Mouse (Mus musculus): ENCODE measurements around the gene Zfp637. TPM values are rescaled to one million over a fixed set of nuclear protein-coding genes. Genes with fewer than 3 reads are reported as not detected.

The Zfp637 gene
- polyA plus RNA-seq, 1 experiment from 2014 or later, result 28.9 TPM

- WGBS (ENCODE audit: insufficient replicate concordance), result 53% methylated on average over 3 of the region's 3 CpGs
- peaks cover 4% of the 10 kb centered on the region; the same call in 1 of the 2 replicates for H3K4me1 ChIP-seq (ENCODE audit: control insufficient read depth, low read depth, low read length)
- H3K4me2 ChIP-seq (ENCODE audit: low read depth, low read length), result no peak overlapping the region
- ATAC-seq (ENCODE audit: low read depth), result no peak
- no peaks in the 10 kb centered on the region for H3K27me3 ChIP-seq (ENCODE audit: control insufficient read depth, insufficient read depth, low read depth, low read length)
- no peak overlapping the region for H3K4me3 ChIP-seq (ENCODE audit: low read depth, low read length)
- H3K9ac ChIP-seq (ENCODE audit: low read depth, low read length), result no peak overlapping the region
- peak overlapping the region; percentile 30; the same call in 1 of the 2 replicates for H3K27ac ChIP-seq (ENCODE audit: low read length)
- H3K36me3 ChIP-seq (ENCODE audit: control insufficient read depth, insufficient read depth), result no peaks in the 10 kb centered on the region
- no peaks in the 10 kb centered on the region for H3K9me3 ChIP-seq (replicated peaks; ENCODE audit: control insufficient read depth, low read length)
Measured at GRCm38 (mm10) chr6:117874621-117875281, 33.8 kb downstream of the Zfp637 start.

GRCm38 (mm10) chr6:117878700-117879407, 37.9 kb downstream of the Zfp637 start:
- peaks cover 22% of the 10 kb centered on the region for H3K4me1 ChIP-seq (ENCODE audit: control insufficient read depth, low read depth, low read length)
- peak overlapping the region; percentile 82 for H3K9ac ChIP-seq (ENCODE audit: low read depth, low read length)
- H3K27me3 ChIP-seq (ENCODE audit: control insufficient read depth, insufficient read depth, low read depth, low read length), result no peaks in the 10 kb centered on the region
- peak; percentile 80 for ATAC-seq (ENCODE audit: low read depth)
- H3K36me3 ChIP-seq (ENCODE audit: control insufficient read depth, insufficient read depth), result no peaks in the 10 kb centered on the region
- WGBS (ENCODE audit: insufficient replicate concordance), result 5% methylated on average over 26 of the region's 26 CpGs
- H3K9me3 ChIP-seq (replicated peaks; ENCODE audit: control insufficient read depth, low read length), result no peaks in the 10 kb centered on the region
- H3K4me2 ChIP-seq (ENCODE audit: low read depth, low read length), result peak overlapping the region; percentile 80
- peak overlapping the region; percentile 68 for H3K4me3 ChIP-seq (ENCODE audit: low read depth, low read length)
- peak overlapping the region; percentile 100 for H3K27ac ChIP-seq (ENCODE audit: low read length)

GRCm38 (mm10) chr6:117879408-117880115, 38.6 kb downstream of the Zfp637 start:
- Histone ChIP-seq H3K27ac (ENCODE audit: low read length) (peak overlapping the region; percentile 100), H3K36me3 (ENCODE audit: control insufficient read depth, insufficient read depth) (no peaks in the 10 kb centered on the region), H3K4me1 (ENCODE audit: control insufficient read depth, low read depth, low read length) (peaks cover 26% of the 10 kb centered on the region), H3K4me3 (ENCODE audit: low read depth, low read length) (peak overlapping the region; percentile 68), H3K9ac (ENCODE audit: low read depth, low read length) (peak overlapping the region; percentile 82), H3K27me3 (ENCODE audit: control insufficient read depth, insufficient read depth, low read depth, low read length) (no peaks in the 10 kb centered on the region), H3K9me3 (replicated peaks; ENCODE audit: control insufficient read depth, low read length) (no peaks in the 10 kb centered on the region), H3K4me2 (ENCODE audit: low read depth, low read length) (peak overlapping the region; percentile 80)
- ATAC-seq (ENCODE audit: low read depth), result peak; percentile 89
- under 1% methylated on average over 67 of the region's 67 CpGs for WGBS (ENCODE audit: insufficient replicate concordance)

GRCm38 (mm10) chr6:117880394-117880838, 39.4 kb downstream of the Zfp637 start:
- no peak for ATAC-seq (ENCODE audit: low read depth)

GRCm38 (mm10) chr6:117881229-117881628, 40.2 kb downstream of the Zfp637 start:
- 67% methylated on average over 7 of the region's 7 CpGs for WGBS (ENCODE audit: insufficient replicate concordance)
- no peak overlapping the region for H3K4me3 ChIP-seq (ENCODE audit: low read depth, low read length)

More at GRCm38 (mm10) chr6:117880394-117880838, 39.4 kb downstream of the Zfp637 start:
- no peaks in the 10 kb centered on the region for H3K9me3 ChIP-seq (replicated peaks; ENCODE audit: control insufficient read depth, low read length)
- H3K4me3 ChIP-seq (ENCODE audit: low read depth, low read length), result peak overlapping the region; percentile 68
- no peaks in the 10 kb centered on the region for H3K36me3 ChIP-seq (ENCODE audit: control insufficient read depth, insufficient read depth)
- WGBS (ENCODE audit: insufficient replicate concordance), result 27% methylated on average over 3 of the region's 3 CpGs
- no peaks in the 10 kb centered on the region for H3K27me3 ChIP-seq (ENCODE audit: control insufficient read depth, insufficient read depth, low read depth, low read length)
- peak overlapping the region; percentile 84 for H3K27ac ChIP-seq (ENCODE audit: low read length)
- peak overlapping the region; percentile 80 for H3K4me2 ChIP-seq (ENCODE audit: low read depth, low read length)
- peak overlapping the region; percentile 75 for H3K9ac ChIP-seq (ENCODE audit: low read depth, low read length)
- peaks cover 22% of the 10 kb centered on the region for H3K4me1 ChIP-seq (ENCODE audit: control insufficient read depth, low read depth, low read length)

GRCm38 (mm10) chr6:117881997-117882396, 41.0 kb downstream of the Zfp637 start:
- H3K9ac ChIP-seq (ENCODE audit: low read depth, low read length), result no peak overlapping the region
- WGBS (ENCODE audit: insufficient replicate concordance), result 18% methylated on average over 7 of the region's 7 CpGs
- peaks cover 24% of the 10 kb centered on the region for H3K4me1 ChIP-seq (ENCODE audit: control insufficient read depth, low read depth, low read length)
- no peaks in the 10 kb centered on the region for H3K36me3 ChIP-seq (ENCODE audit: control insufficient read depth, insufficient read depth)
- peak overlapping the region; percentile 71 for H3K27ac ChIP-seq (ENCODE audit: low read length)
- no peak for ATAC-seq (ENCODE audit: low read depth)
- H3K4me2 ChIP-seq (ENCODE audit: low read depth, low read length), result peak overlapping the region; percentile 18; the same call in 1 of the 2 replicates
- H3K4me3 ChIP-seq (ENCODE audit: low read depth, low read length), result no peak overlapping the region
- no peaks in the 10 kb centered on the region for H3K27me3 ChIP-seq (ENCODE audit: control insufficient read depth, insufficient read depth, low read depth, low read length)
- no peaks in the 10 kb centered on the region for H3K9me3 ChIP-seq (replicated peaks; ENCODE audit: control insufficient read depth, low read length)

More at GRCm38 (mm10) chr6:117881229-117881628, 40.2 kb downstream of the Zfp637 start:
- peak overlapping the region; percentile 80 for H3K4me2 ChIP-seq (ENCODE audit: low read depth, low read length)
- no peaks in the 10 kb centered on the region for H3K36me3 ChIP-seq (ENCODE audit: control insufficient read depth, insufficient read depth)
- peaks cover 22% of the 10 kb centered on the region for H3K4me1 ChIP-seq (ENCODE audit: control insufficient read depth, low read depth, low read length)
- ATAC-seq (ENCODE audit: low read depth), result no peak
- H3K27me3 ChIP-seq (ENCODE audit: control insufficient read depth, insufficient read depth, low read depth, low read length), result no peaks in the 10 kb centered on the region
- peak overlapping the region; percentile 84 for H3K27ac ChIP-seq (ENCODE audit: low read length)
- peak overlapping the region; percentile 75 for H3K9ac ChIP-seq (ENCODE audit: low read depth, low read length)
- no peaks in the 10 kb centered on the region for H3K9me3 ChIP-seq (replicated peaks; ENCODE audit: control insufficient read depth, low read length)

- no peak overlapping the region for H3K27ac ChIP-seq (ENCODE audit: low read length)
- no peaks in the 10 kb centered on the region for H3K9me3 ChIP-seq (replicated peaks; ENCODE audit: control insufficient read depth, low read length)
- H3K4me3 ChIP-seq (ENCODE audit: low read depth, low read length), result no peak overlapping the region
- peaks cover 52% of the 10 kb centered on the region for H3K4me1 ChIP-seq (ENCODE audit: control insufficient read depth, low read depth, low read length)
- H3K4me2 ChIP-seq (ENCODE audit: low read depth, low read length), result no peak overlapping the region
- 71% methylated on average over 2 of the region's 2 CpGs for WGBS (ENCODE audit: insufficient replicate concordance)
- no peaks in the 10 kb centered on the region for H3K36me3 ChIP-seq (ENCODE audit: control insufficient read depth, insufficient read depth)
- no peaks in the 10 kb centered on the region for H3K27me3 ChIP-seq (ENCODE audit: control insufficient read depth, insufficient read depth, low read depth, low read length)
- H3K9ac ChIP-seq (ENCODE audit: low read depth, low read length), result no peak overlapping the region
- ATAC-seq (ENCODE audit: low read depth), result no peak
Measured at GRCm38 (mm10) chr6:117885943-117886342, 45.0 kb downstream of the Zfp637 start.

- Histone ChIP-seq H3K9me3 (replicated peaks; ENCODE audit: control insufficient read depth, low read length) (no peaks in the 10 kb centered on the region), H3K4me1 (ENCODE audit: control insufficient read depth, low read depth, low read length) (peaks cover 46% of the 10 kb centered on the region), H3K9ac (ENCODE audit: low read depth, low read length) (peak overlapping the region; percentile 22), H3K36me3 (ENCODE audit: control insufficient read depth, insufficient read depth) (no peaks in the 10 kb centered on the region), H3K4me3 (ENCODE audit: low read depth, low read length) (peak overlapping the region; percentile 27), H3K4me2 (ENCODE audit: low read depth, low read length) (peak overlapping the region; percentile 57), H3K27ac (ENCODE audit: low read length) (peak overlapping the region; percentile 85), H3K27me3 (ENCODE audit: control insufficient read depth, insufficient read depth, low read depth, low read length) (no peaks in the 10 kb centered on the region)
- WGBS (ENCODE audit: insufficient replicate concordance), result 10% methylated on average over 1 of the region's 1 CpGs
- ATAC-seq (ENCODE audit: low read depth), result 0 out of 2 replicates have a peak, but pooled peaks have one; percentile 15
Measured at GRCm38 (mm10) chr6:117888032-117888431, 47.1 kb downstream of the Zfp637 start.
